Mouse (Mus musculus) thymus, postnatal 25 days (tissue): ENCODE measurements around the gene Fut9.

Experiments
- DNase-seq: peaks from one replicate; pipeline ENCODE4 v3.0.0; 2022

Fut9 gene

GRCm38 (mm10) chr4:25645580-25645979 lies 154.5 kb downstream of the Fut9 start:
- DNase-seq: no peak

DNA sequence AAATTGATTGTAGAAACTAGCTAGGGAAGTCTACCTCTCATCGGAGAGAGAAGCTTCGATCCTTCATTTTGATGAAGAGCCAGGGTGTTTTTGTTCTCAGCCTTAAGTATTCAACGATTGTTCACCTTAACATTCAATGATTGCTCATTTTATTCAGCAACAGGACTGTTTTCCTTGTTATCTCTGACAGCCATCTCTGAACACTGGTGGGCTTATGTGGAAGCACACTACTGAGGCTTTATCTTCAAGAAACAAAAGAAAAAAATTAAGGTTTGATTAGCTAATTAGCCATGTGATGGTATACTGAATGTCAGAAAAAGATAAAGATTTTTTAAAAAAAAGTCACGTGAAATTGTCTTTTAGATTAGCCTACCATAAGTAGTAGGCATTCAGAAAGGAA lies 158.1 kb downstream of the Fut9 start:
- no peak for DNase-seq

GRCm38 (mm10) chr4:25633262-25633661 lies 166.8 kb downstream of the Fut9 start:
- DNase-seq: no peak

- DNase-seq: no peak
Observed at GRCm38 (mm10) chr4:25628113-25628512, 171.9 kb downstream of the Fut9 start.

- no peak for DNase-seq
Observed at GRCm38 (mm10) chr4:25627467-25627866, 172.6 kb downstream of the Fut9 start.

- no peak for DNase-seq
Observed at GRCm38 (mm10) chr4:25627039-25627438, 173.0 kb downstream of the Fut9 start.

DNA sequence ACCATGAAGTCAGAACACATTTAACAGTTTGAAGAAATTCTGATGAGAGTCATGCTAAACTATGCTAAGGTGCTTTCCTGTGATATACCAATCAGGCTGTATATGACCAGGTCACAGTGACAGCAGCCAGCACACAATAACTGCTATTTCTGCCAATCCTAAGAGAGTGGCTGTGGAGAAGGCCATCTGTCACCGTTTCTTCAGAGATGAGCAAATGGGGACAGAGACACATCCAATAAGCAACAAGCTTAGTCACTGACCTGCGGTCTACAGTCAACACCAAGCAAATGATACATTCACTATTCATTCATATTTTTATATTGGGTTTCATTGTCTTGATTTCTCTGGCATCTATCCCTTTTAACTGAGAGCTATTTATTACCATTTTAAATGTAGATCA lies 176.9 kb downstream of the Fut9 start:
- no peak for DNase-seq

- DNase-seq: no peak
Observed at GRCm38 (mm10) chr4:25617301-25617700, 182.7 kb downstream of the Fut9 start.

- no peak for DNase-seq
Observed at GRCm38 (mm10) chr4:25613426-25613825, 186.6 kb downstream of the Fut9 start.

DNA sequence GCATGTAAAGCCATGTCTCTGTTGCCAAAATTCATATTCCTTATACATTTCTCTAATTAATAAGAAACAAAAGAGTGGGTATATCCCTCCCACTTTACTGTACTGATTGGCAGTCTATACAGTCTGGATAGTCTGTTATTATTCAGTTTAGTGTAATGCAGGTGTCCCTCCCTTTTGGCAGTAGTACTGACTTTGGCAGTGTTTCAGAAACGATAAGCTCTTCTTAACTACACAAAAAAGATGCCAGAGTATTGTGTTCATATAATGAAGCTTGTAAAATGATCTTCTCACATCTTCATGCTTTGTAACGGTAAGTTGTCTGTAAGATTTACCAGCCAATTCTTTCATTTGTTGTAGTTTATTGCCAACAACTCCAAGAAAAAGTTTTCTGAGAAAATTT lies 189.6 kb downstream of the Fut9 start:
- no peak for DNase-seq

- DNase-seq: no peak
Observed at GRCm38 (mm10) chr4:25593218-25593617, 206.8 kb downstream of the Fut9 start.
